Mouse (Mus musculus) myocyte (in vitro differentiated cells): ENCODE data around the gene Hist2h3c2.

Experiments
- CEBPB ChIP-seq: IDR thresholded peaks from 2 replicates; pipeline ENCODE4 v1.6.1; 2011; ENCODE audit warnings: mild to moderate bottlenecking, moderate library complexity; ENCODE audit not compliant: poor library complexity, insufficient read depth, severe bottlenecking
- E2F4 ChIP-seq: IDR thresholded peaks from one replicate; pipeline ENCODE4 v1.6.1; 2011; ENCODE audit warnings: mild to moderate bottlenecking, control low read depth, moderate library complexity; ENCODE audit not compliant: insufficient read depth
- MAX ChIP-seq: IDR thresholded peaks from one replicate; pipeline ENCODE4 v1.6.1; 2011; ENCODE audit warnings: low read depth, mild to moderate bottlenecking, control low read depth
- MYOG ChIP-seq, 3 experiments: IDR thresholded peaks; one replicate each; pipeline ENCODE4 v1.6.1; 2011; ENCODE audit warnings: control low read depth in 2 of 3, low read depth in 2 of 3, mild to moderate bottlenecking in 2 of 3; ENCODE audit not compliant: insufficient read length in 2 of 3, control insufficient read depth in 1 of 3, insufficient read depth in 1 of 3
- POLR2A ChIP-seq: IDR thresholded peaks from one replicate; pipeline ENCODE4 v1.6.1; 2011; ENCODE audit warnings: low read depth, mild to moderate bottlenecking, control low read depth, moderate library complexity; ENCODE audit not compliant: insufficient read length
- POLR2AphosphoS2 ChIP-seq: IDR thresholded peaks from one replicate; pipeline ENCODE4 v1.6.1; 2011; ENCODE audit warnings: low read depth, control low read depth; ENCODE audit not compliant: insufficient read length
- TCF12 ChIP-seq: IDR thresholded peaks from one replicate; pipeline ENCODE4 v1.6.1; 2011; ENCODE audit warnings: mild to moderate bottlenecking, control low read depth; ENCODE audit not compliant: poor library complexity, insufficient read depth, severe bottlenecking
- USF1 ChIP-seq: IDR thresholded peaks from one replicate; pipeline ENCODE4 v1.6.1; 2011; ENCODE audit warnings: low read depth, mild to moderate bottlenecking, control low read depth, moderate library complexity

- no peak for TF ChIP-seq POLR2A
- TF ChIP-seq TCF12: no peak
- TF ChIP-seq MYOG (IDR thresholded peaks at IDR 0.05; ENCODE audit: control insufficient read depth in 1 of 3, insufficient read depth in 1 of 3, insufficient read length in 2 of 3, low read depth in 2 of 3): no peak
- no peak for TF ChIP-seq CEBPB
- TF ChIP-seq MAX: no peak
- no peak for TF ChIP-seq USF1
- no peak for TF ChIP-seq POLR2AphosphoS2
- TF ChIP-seq E2F4: no peak
Observed at GRCm38 (mm10) chr3:96209242-96209641, 29.7 kb downstream of the Hist2h3c2 start.
